Mouse (Mus musculus): ENCODE measurements around the gene Dixdc1.
"Not testable (repeated sequence)": the region's sequence is repeated elsewhere in the genome, so short reads cannot be mapped to it uniquely, and the experiment has no call there.

The Dixdc1 gene

GRCm38 (mm10) chr9:50646826-50647370 is 92.4 kb downstream of the Dixdc1 start:
- DNase-seq, result no peak

GRCm38 (mm10) chr9:50634270-50634669 is 105.0 kb downstream of the Dixdc1 start:
- no peak for DNase-seq

GRCm38 (mm10) chr9:50633059-50633458 is 106.3 kb downstream of the Dixdc1 start:
- no peak for DNase-seq

- no peak for DNase-seq
Observed at GRCm38 (mm10) chr9:50632016-50632688, 107.2 kb downstream of the Dixdc1 start.

- DNase-seq, result not testable (repeated sequence)
Observed at GRCm38 (mm10) chr9:50630903-50631302, 108.4 kb downstream of the Dixdc1 start.

GRCm38 (mm10) chr9:50617794-50618330 is 121.5 kb downstream of the Dixdc1 start:
- no peak for DNase-seq

- peak; percentile 87 to 92 for DNase-seq
Observed at GRCm38 (mm10) chr9:50616766-50617603, 122.3 kb downstream of the Dixdc1 start, which contains the start of the genes Pih1d2 and Nkapd1. Pih1d2 (plus strand) TSS chr9:50617321. Nkapd1 (minus strand) TSS chr9:50617464.

GRCm38 (mm10) chr9:50616161-50616560 is 123.2 kb downstream of the Dixdc1 start:
- no peak for DNase-seq

Data from kidney, adult 8-10 months (tissue).